Mouse (Mus musculus) adrenal gland, adult (tissue): ENCODE results near the gene Mrpl11.
A peak's percentile ranks its signal among the peaks of the same experiment; 100 is the strongest.
"Not testable (repeated sequence)": the region's sequence is repeated elsewhere in the genome, so short reads cannot be mapped to it uniquely, and the experiment has no call there.

Experiments
- DNase-seq, 2 experiments: peaks; one replicate each; pipeline ENCODE4 v3.0.0; 2022 to 2023; ENCODE audit warnings: low spot score in 1 of 2; ENCODE audit not compliant: inconsistent age in 2 of 2

Gene Mrpl11

DNA sequence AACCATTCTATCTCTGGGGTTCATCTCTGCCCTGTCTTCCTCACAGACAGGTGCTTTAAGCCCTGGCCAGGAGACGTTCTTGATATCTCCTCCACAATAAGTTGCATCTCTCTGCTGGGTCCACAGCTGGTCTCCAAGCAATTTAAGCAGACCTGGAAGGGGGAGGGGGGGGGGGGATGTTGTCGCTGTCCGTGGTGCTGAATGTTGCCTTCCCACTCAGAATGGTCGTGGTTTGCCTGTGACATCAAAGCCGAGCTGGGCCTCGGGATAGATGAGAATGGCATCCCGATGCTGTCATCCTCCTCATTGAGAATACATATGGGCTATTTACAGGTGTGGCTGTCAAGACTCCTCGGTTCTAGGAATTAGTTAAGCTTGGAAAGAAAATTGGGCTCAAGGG is 30.4 kb downstream of the Mrpl11 start:
- DNase-seq: no peak

DNA sequence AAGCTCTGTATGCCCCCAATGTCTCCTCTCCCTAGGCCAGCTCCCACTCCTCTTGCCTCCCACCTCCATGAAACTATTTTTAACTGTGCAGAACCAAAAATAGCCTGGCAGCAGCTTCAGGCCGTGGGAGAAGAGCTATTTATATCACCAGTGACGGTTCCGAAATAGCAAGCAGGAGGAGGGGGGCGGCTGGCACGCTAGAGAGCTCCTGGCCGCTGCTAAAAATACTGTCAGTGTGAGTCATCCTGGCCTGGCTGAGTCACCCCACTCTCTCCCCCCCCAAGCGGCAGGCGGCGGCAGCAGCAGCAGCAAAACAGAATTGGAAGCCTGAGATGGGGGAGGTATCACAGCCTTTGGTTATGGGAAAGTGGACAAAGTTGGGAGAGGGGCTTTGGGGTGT is 31.0 kb downstream of the Mrpl11 start:
- peak; percentile 89 to 93 for DNase-seq

- no peak for DNase-seq
Measured at GRCm38 (mm10) chr19:4994043-4994442, 32.1 kb downstream of the Mrpl11 start.

DNA sequence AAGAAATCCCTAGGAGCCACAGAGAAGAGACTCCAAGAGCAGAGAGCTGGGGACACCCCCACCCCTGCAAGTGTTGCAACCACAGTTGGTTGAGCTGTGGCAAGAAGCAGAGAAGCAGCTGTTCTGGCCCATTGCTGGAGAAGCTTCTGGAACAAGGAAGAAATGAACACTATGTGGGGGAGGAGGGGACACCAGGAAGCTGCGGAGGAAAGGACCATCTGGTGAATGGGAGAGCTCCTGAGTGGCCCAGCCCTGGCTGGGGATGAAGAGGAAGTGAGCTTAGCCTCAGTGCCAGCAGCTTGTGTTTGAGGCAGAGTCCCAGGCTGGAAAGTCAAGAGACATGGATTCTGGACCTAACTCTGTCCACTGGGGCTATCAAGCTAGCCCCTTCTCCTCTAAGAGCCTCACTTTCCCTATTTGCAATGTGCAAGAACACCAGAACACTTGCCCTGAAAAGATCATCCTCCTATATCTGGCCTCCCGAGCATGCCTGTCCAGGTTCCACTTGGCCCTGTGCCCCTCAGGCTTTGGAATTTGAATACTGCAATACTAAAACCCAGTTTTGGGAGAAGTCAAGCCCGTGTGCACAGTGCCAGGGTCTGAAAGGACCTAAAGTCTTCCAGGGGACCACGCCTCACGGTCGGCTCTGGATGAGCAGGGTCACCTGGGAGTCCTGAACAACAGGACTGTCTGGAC is 37.6 kb downstream of the Mrpl11 start:
- no peak for DNase-seq

GRCm38 (mm10) chr19:5001666-5002406 is 39.9 kb downstream of the Mrpl11 start:
- DNase-seq: peak; percentile 79 to 92

GRCm38 (mm10) chr19:5003644-5004043 is 41.7 kb downstream of the Mrpl11 start:
- DNase-seq: not testable (repeated sequence)

DNA sequence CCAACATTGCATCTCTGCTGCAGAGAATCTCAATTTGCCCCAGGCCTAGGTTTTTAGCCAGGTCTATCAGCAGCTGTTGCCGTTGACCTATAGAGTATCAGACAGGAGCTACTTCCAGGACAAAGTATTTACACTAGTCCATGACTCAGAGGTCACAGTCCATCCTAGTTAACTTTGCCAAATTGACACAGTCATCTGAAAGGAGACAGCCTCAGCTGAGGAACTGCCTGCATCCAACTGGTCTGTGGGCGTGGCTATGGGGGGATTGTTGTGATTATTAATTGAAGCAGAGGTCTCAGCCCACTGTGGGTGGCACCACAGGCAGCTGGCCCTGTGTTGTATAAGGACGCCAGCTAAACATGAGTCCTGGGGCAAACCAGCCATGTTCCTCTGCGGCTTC is 43.0 kb downstream of the Mrpl11 start:
- DNase-seq: no peak

DNA sequence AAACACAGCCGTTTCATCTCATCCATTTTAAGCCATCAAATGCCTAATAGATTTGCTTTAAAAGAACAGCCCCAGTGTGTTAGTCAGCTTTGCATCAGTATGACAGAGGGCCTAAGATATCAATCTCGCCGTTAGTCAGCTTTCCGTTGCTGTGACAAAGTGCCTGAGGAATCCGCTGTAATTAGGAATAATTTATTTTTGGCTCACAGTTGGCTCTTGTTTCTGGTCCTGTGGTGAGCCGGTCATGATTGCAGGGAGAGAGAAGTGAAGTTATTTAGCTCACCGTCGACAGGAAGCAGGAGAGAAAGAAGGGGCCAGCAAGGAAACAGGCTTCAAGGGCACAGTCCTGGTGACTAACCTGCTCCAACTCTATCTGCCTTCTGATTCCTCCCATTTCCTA is 51.2 kb downstream of the Mrpl11 start:
- no peak for DNase-seq

DNA sequence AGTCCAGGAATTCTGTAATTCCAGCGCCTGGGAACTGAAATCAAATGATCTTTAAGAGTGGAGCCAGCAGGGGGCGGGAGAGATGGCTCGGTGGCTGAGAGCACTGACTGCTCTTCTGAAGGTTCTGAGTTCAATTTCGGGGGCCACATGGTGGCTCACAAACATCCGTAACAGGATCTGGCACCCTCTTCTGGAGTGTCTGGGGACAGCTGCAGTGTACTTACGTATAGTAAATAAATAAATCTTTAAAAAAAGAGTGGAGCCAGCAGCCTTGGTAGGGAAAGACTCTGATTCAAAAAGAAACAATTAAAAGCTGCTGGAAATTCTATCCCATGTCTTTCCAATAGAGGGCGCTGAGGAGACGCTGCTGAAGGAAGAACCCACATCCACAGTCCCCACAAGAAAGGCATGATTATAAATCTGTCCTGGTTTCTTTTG is 53.0 kb downstream of the Mrpl11 start:
- peak in 1 of 2 experiments; percentile 75 for DNase-seq

GRCm38 (mm10) chr19:5016221-5016742 is 54.3 kb downstream of the Mrpl11 start:
- no peak for DNase-seq
